Mouse (Mus musculus) CH12.LX (cell line): ENCODE results near the gene Gdi2. TPM values are rescaled to one million over a fixed set of nuclear protein-coding genes. Genes with fewer than 3 reads are reported as not detected.

ENCODE experiments used
- DNase-seq: peaks from one replicate; pipeline ENCODE4 v3.0.0-alpha.2; 2013; ENCODE audit errors: extremely low read depth
- H3K27ac ChIP-seq: 2 replicates; pipeline ENCODE4 v1.5.1; 2012; ENCODE audit warnings: low read depth, mild to moderate bottlenecking, control low read depth, moderate library complexity; ENCODE audit not compliant: insufficient read depth
- H3K27me3 ChIP-seq: replicated peaks from 2 replicates; pipeline ENCODE3; 2012; ENCODE audit warnings: inconsistent platforms
- H3K36me3 ChIP-seq, 2 experiments: replicated peaks in 1 of 2; 2 replicates each; pipeline versions ENCODE3 to v1.6.1; 2012; ENCODE audit warnings: inconsistent platforms in 1 of 2, low read length in 1 of 2, mild to moderate bottlenecking in 1 of 2, mixed read lengths in 1 of 2, moderate library complexity in 1 of 2; ENCODE audit not compliant: control insufficient read depth in 1 of 2, insufficient read depth in 1 of 2
- H3K4me1 ChIP-seq, 2 experiments: 2 replicates each; pipeline ENCODE4 v1.6.1; 2012; ENCODE audit warnings: inconsistent platforms in 1 of 2, moderate library complexity in 1 of 2; ENCODE audit not compliant: insufficient read depth in 2 of 2, control insufficient read depth in 1 of 2
- H3K4me2 ChIP-seq: 2 replicates; pipeline ENCODE4 v1.6.1; 2012; ENCODE audit warnings: low read depth, mild to moderate bottlenecking, control low read depth; ENCODE audit not compliant: poor library complexity, insufficient read depth, severe bottlenecking
- H3K4me3 ChIP-seq, 3 experiments: fragments of 150-350 bp in 1 of 3; sonication (generic) in 1 of 3; replicated peaks in 1 of 3; 2 replicates each; pipeline versions ENCODE3 to v1.5.1; 2011 to 2012; ENCODE audit warnings: low read depth in 2 of 3, low read length in 2 of 3, mild to moderate bottlenecking in 2 of 3, moderate library complexity in 2 of 3, control low read depth in 1 of 3, improper control_type of control experiment in 1 of 3, inconsistent platforms in 1 of 3, mixed read lengths in 1 of 3; ENCODE audit not compliant: poor library complexity in 1 of 3
- H3K79me2 ChIP-seq: replicated peaks from 2 replicates; pipeline ENCODE4 v1.6.1; 2012; ENCODE audit warnings: mild to moderate bottlenecking, moderate library complexity; ENCODE audit not compliant: control insufficient read depth, poor library complexity, insufficient read depth, severe bottlenecking; ENCODE audit errors: extremely low read depth
- H3K9ac ChIP-seq: 2 replicates; pipeline ENCODE4 v1.6.1; 2012; ENCODE audit warnings: low read depth, mild to moderate bottlenecking, control low read depth, moderate library complexity; ENCODE audit not compliant: insufficient read depth
- H3K9me3 ChIP-seq: replicated peaks from 2 replicates; pipeline ENCODE3; 2012; ENCODE audit warnings: low read length, inconsistent platforms, mixed read lengths
- EP300 ChIP-seq: IDR thresholded peaks from 2 replicates; pipeline ENCODE4 v1.6.1; 2011; ENCODE audit warnings: low read length, improper control_type of control experiment
- ETS1 ChIP-seq: conservative IDR thresholded peaks from 2 replicates; pipeline ENCODE4 v1.6.1; 2012; ENCODE audit warnings: low read depth, mild to moderate bottlenecking, inconsistent platforms, low read length, improper control_type of control experiment, moderate library complexity
- GABPA ChIP-seq: IDR thresholded peaks from 2 replicates; pipeline ENCODE4 v1.6.1; 2012; ENCODE audit warnings: low read depth, low read length, improper control_type of control experiment, inconsistent platforms; ENCODE audit not compliant: insufficient replicate concordance
- IRF4 ChIP-seq: IDR thresholded peaks from 2 replicates; pipeline ENCODE4 v1.6.1; 2014; ENCODE audit warnings: low read depth, mild to moderate bottlenecking, inconsistent platforms, low read length, improper control_type of control experiment
- KAT2A ChIP-seq: IDR thresholded peaks from 2 replicates; pipeline ENCODE4 v1.6.1; 2012; ENCODE audit warnings: low read length, improper control_type of control experiment, inconsistent platforms; ENCODE audit not compliant: insufficient replicate concordance
- MAFK ChIP-seq: IDR thresholded peaks from 2 replicates; pipeline ENCODE4 v1.6.1; 2011; ENCODE audit warnings: low read length, improper control_type of control experiment; ENCODE audit not compliant: insufficient replicate concordance
- MAZ ChIP-seq: IDR thresholded peaks from 2 replicates; pipeline ENCODE4 v1.6.1; 2012; ENCODE audit warnings: low read depth, mild to moderate bottlenecking, inconsistent platforms, low read length, improper control_type of control experiment, moderate library complexity
- MYC ChIP-seq: IDR thresholded peaks from 2 replicates; pipeline ENCODE4 v1.6.1; 2011; ENCODE audit warnings: low read depth, mild to moderate bottlenecking, improper control_type of control experiment, low read length
- NRF1 ChIP-seq: IDR thresholded peaks from 2 replicates; pipeline ENCODE4 v1.6.1; 2014; ENCODE audit warnings: low read depth, mild to moderate bottlenecking, inconsistent platforms, low read length, improper control_type of control experiment, moderate library complexity
- POLR2AphosphoS2 ChIP-seq: IDR thresholded peaks from 2 replicates; pipeline ENCODE4 v1.6.1; 2011; ENCODE audit warnings: low read depth, low read length, improper control_type of control experiment
- RAD21 ChIP-seq: IDR thresholded peaks from 2 replicates; pipeline ENCODE4 v1.6.1; 2011; ENCODE audit warnings: low read depth, mild to moderate bottlenecking, low read length, improper control_type of control experiment, moderate library complexity
- TCF12 ChIP-seq: IDR thresholded peaks from 2 replicates; pipeline ENCODE4 v1.6.1; 2014; ENCODE audit warnings: low read depth, mild to moderate bottlenecking, inconsistent platforms, low read length, improper control_type of control experiment
- USF1 ChIP-seq: IDR thresholded peaks from 2 replicates; pipeline ENCODE4 v1.6.1; 2014; ENCODE audit warnings: low read depth, mild to moderate bottlenecking, inconsistent platforms, low read length, improper control_type of control experiment
- USF2 ChIP-seq: conservative IDR thresholded peaks from 2 replicates; pipeline ENCODE4 v1.6.1; 2011; ENCODE audit warnings: low read depth, low read length, improper control_type of control experiment
- ZC3H11A ChIP-seq: IDR thresholded peaks from 2 replicates; pipeline ENCODE4 v1.6.1; 2012; ENCODE audit warnings: low read depth, mild to moderate bottlenecking, inconsistent platforms, low read length, improper control_type of control experiment
- ZNF384 ChIP-seq: IDR thresholded peaks from 2 replicates; pipeline ENCODE4 v1.6.1; 2012; ENCODE audit warnings: low read depth, low read length, improper control_type of control experiment, inconsistent platforms
- dilution Hi-C: fragments of 300-500 bp; cut with MboI; formaldehyde crosslinking; loops from 2 replicates; pipeline ENCODE4 v1.14.3; 2020; ENCODE audit warnings: low sequenced_read_pairs; ENCODE audit not compliant: extremely low pct_unique_long_range_greater_than_20kb, extremely low pct_ligation_motif_present
- in situ Hi-C: fragments of 300-500 bp; cut with MboI; formaldehyde crosslinking; loops from 3 replicates; pipeline ENCODE4 v1.14.3; 2019; ENCODE audit warnings: low sequenced_read_pairs, low pct_ligation_motif_present, low pct_unique_long_range_greater_than_20kb, mixed read lengths
- polyA plus RNA-seq: library from polyadenylated mRNA; unstranded; fragments of >175 nt; gene quantifications from 2 replicates; pipeline ENCODE4 v1.2.1, GENCODE M21; 2012; ENCODE audit warnings: low read depth; ENCODE audit not compliant: insufficient read length
- total RNA-seq, 2 experiments: library from RNA; depleted of rRNA; stranded (reverse); fragments of 300-350 nt in 1 of 2; fragments of >200 nt in 1 of 2; gene quantifications; 2 replicates each; pipeline ENCODE4 v1.2.3; 2012 to 2014

Gdi2 gene
- total and polyA plus RNA-seq, 3 experiments, result 263 to 655 (median 609) TPM

GRCm38 (mm10) chr13:3538969-3539562, 1.2 kb downstream of the Gdi2 start:
- Histone ChIP-seq H3K9me3 (peaks cover 5% of the 10 kb centered on the region), H3K36me3 (peaks cover 0 to 8% of the 10 kb centered on the region in 2 experiments), H3K4me2 (peak overlapping the region; percentile 100), H3K79me2 (peaks cover 58% of the 10 kb centered on the region), H3K4me1 (peaks cover 0 to 45% of the 10 kb centered on the region in 2 experiments; a peak in 3 of 4 replicates), H3K27me3 (no peaks in the 10 kb centered on the region), H3K4me3 (peak overlapping the region; percentile 80 to 96 (median 82)), H3K27ac (no peak overlapping the region), H3K9ac (peak overlapping the region; percentile 95)
- no peak for TF ChIP-seq GABPA
- TF ChIP-seq POLR2AphosphoS2, result no peak
- 0 out of 2 replicates have a peak, but pooled peaks have one; percentile 39 for TF ChIP-seq MAZ
- TF ChIP-seq RAD21, result no peak
- no peak for TF ChIP-seq IRF4
- TF ChIP-seq TCF12, result no peak
- TF ChIP-seq MYC, result no peak
- no peak for TF ChIP-seq EP300
- TF ChIP-seq ZNF384, result peak; percentile 50
- TF ChIP-seq ZC3H11A, result no peak
- no peak for TF ChIP-seq USF2
- TF ChIP-seq NRF1, result no peak
- TF ChIP-seq MAFK, result no peak
- in situ Hi-C loops (loop anchor here (25.0 kb wide), 1 partner anchor 127 kb away; no protein-coding TSS in a partner anchor), dilution Hi-C loops (no loop called here)
- peak; percentile 31 for DNase-seq

- H3K79me2 ChIP-seq, result peaks cover 67% of the 10 kb centered on the region
- in situ Hi-C loops (loop anchor here (10.0 to 25.0 kb wide), 2 partner anchors 55 to 128 kb away; no protein-coding TSS in a partner anchor), dilution Hi-C loops (no loop called here)
- H3K9me3 ChIP-seq, result peaks cover 5% of the 10 kb centered on the region
- H3K36me3 ChIP-seq, result peaks cover 0 to 15% of the 10 kb centered on the region in 2 experiments
- H3K27me3 ChIP-seq, result no peaks in the 10 kb centered on the region
- peak overlapping the region; percentile 95 for H3K9ac ChIP-seq
- TF ChIP-seq KAT2A (no peak), ETS1 (no peak), USF1 (no peak), RAD21 (no peak), MAFK (no peak)
- peak overlapping the region; percentile 50 to 96 (median 82) for H3K4me3 ChIP-seq
- H3K4me2 ChIP-seq, result peak overlapping the region; percentile 100
- H3K4me1 ChIP-seq, result peaks cover 0 to 53% of the 10 kb centered on the region in 2 experiments; a peak in 3 of 4 replicates
- DNase-seq, result no peak
- H3K27ac ChIP-seq, result no peak overlapping the region
These were observed 2.3 kb downstream of the Gdi2 start for GRCm38 (mm10) chr13:3540166-3540565.
